Mouse (Mus musculus) left cerebral cortex, postnatal 4 days (tissue): ENCODE results near the gene Rapgef2. TPM values are rescaled to one million over a fixed set of nuclear protein-coding genes. Genes with fewer than 3 reads are reported as not detected.
"Not testable (repeated sequence)": the region's sequence is repeated elsewhere in the genome, so short reads cannot be mapped to it uniquely, and the experiment has no call there.

Experiments
- DNase-seq: peaks from one replicate; pipeline ENCODE4 v3.0.0-alpha.2; 2022
- intact Hi-C: fragments of 180-260 bp; cut with DNase I; formaldehyde crosslinking; loops from one replicate; pipeline ENCODE4 v1.15.1; 2025
- total RNA-seq, 2 experiments: library from RNA; stranded (reverse); gene quantifications; 2 replicates each; pipeline ENCODE4 v1.2.3; 2021

The Rapgef2 gene
- total RNA-seq, 2 experiments from 2014 or later, result 86.1 to 91.9 TPM

DNA sequence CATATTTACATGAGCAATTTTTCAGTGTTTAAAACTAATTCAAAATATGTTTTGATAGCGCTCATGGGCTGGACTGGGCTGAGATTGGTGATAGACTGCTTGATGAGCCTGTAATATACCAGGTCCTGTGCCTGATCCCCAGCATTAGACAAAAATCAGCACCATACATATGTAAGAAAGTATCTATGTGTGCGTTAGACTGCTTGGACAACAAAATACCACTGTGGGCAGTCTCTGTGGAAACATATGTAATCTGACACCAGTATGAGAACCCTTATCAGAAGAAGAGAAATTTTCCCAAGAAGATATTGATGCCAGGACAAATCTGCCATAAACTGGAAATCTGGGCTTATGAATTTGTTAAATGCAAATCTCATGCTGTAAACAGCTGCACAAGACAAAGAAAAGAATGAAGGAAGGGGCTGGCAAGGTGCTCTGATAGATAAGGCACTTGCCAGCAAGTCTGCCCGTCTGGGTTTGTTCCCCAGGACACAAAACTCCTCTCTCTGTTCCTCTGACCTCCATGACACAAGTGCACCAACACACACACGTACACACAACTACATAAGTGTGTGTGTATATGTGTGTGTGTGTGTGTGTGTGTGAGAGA is 47.8 kb downstream of the Rapgef2 start:
- no peak for DNase-seq
- intact Hi-C loops, result no loop called here

DNA sequence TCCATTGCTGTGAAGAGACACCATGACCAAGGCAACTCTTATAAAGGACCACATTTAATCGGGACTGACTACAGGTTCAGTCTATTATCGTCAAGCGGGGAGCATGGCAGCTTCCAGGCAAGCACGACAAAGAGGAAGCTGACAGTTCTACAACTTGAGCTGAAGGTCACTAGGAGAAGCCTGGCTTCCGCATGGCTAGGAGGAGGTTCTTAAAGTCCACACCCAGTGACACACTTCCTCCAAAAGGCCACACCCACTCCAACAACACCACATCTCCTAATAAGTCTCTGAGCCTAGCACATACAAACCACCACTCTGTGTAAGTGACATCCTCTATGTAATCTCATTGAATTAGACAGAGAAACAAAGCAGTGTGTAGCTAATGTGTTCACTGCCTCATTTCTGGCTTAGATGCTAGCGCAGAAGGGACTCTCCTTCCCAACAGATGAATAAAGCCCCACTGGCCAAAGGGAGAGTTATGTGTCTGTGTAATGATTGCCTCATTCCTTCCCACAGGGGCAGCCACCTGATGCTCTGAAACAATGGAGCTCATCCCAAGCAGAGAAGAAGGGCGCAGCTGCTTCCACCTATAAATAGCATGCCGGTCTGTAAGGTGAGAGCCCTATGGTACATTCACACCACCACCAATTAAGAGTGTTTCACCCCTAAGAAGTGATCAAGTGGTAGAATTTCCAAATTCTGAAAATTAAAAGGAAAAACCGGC is 48.5 kb downstream of the Rapgef2 start:
- DNase-seq, result no peak
- intact Hi-C loops, result no loop called here

DNA sequence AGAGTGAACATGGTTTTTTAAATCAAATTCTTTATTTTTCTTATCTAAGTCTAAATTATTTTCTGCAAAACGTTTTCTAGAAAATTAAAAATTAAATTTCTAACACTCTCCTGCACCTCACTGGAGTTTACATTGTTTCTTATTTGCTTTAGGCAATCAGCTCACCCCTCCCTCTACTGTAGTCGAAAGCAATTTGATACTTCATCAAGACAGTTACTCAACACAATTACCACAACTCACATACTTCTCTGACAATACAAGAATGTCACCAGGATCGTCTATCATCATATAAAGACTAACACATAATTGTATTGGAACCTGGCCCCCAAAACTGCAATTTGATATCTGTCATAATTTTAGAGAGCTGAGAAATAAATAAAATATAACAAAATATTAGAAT is 51.8 kb downstream of the Rapgef2 start:
- intact Hi-C loops, result no loop called here
- DNase-seq, result no peak

DNA sequence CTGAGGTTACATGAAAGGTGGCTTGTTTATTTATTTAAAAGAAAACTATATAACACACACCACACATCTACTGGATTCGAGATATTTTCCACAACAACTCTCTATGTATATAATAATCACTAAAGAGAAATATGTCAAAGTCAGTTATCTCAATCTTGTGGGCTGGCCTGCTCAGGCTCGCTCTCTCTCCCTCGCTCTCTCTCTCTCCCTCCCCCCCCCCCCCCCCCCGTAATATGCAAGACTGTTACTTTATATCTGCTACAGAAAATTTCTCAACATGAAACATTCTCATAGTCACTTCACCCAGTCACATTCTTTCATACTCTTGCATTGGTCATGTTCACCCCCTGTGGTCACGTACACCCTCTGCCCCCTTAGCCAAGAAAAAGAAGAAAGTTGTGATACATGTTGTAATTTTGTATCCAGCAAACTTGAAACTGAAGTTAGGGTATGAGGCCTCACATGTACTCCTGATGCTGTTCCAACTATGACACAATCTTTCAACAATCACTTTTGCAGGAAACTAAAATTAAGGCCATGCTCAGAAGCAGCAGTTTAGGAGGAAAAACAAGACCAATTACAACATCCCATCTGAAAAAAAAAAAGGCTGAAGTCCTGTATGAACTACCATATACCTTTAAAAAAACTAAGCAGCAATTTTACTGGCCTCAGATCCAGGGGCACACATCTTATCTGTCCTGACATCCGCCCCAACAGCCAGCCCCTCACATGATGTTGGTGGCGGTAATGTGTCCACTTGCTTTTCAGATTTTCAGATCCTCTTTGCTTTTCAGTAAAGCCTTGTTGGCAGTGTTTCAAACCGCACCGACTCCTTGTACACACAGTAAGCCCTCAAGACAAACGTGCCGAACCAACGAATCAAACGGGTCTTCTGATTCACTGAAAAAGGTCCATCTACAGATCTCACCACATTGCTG is 52.6 kb downstream of the Rapgef2 start:
- intact Hi-C loops, result no loop called here

DNA sequence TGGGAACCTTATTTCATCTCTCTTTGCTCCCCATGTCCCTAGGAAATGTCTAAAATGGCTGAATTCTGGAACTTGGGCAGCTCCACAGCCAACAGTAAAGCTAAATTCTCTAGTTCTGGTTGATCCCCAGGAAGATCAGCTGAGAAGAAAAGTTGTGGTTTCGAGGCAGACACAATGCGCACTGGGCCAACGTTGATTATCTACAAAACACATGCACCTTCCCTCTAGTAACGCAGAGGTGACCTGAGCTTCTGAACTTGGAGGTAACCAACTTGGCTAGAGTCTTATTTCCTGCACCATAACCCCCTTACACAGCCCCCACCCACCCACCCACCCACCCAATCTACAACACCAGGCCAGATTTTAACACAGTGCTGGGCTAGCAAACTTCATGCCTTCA is 55.6 kb downstream of the Rapgef2 start:
- intact Hi-C loops, result no loop called here
- no peak for DNase-seq

More for the DNA sequence above, 52.6 kb downstream of the Rapgef2 start:
- no peak for DNase-seq

DNA sequence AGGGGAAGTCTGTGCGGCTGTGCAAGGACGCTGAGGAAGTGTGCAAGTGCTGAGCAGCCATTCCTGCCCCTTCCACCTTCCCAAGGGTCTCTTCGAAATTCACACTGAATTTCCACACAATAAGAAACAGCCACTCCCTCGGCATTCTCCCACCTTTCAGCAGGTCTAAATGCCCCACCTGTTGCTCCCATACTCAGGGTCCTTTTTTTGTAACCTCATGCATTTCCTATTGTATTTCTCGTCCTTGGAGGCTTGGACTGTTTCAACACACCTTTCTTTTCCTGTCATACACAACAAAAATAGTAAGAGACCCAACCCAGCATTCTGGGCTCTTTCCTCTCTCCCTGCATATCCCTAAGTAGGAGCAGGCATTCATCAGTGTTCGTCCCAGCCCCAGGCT is 56.8 kb downstream of the Rapgef2 start:
- intact Hi-C loops, result no loop called here
- no peak for DNase-seq

DNA sequence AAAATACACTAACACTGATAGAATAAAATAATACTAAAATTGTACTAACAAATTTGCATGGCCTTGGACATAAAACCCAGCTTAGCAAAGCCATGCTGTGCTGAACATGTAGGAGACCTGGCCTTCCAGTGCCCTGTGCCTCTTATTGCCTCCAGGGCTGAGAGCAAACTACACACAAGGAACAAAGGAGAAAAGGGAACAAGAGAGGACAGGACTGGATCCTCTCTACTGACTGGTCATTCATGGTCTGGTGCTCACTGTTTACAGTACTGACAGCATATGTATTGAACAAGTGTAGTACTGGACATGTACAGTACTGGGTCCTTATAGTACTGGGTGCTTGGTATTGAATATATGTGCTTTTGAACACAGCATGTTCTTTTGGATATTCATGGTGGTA is 58.0 kb downstream of the Rapgef2 start:
- DNase-seq, result no peak
- intact Hi-C loops, result no loop called here

DNA sequence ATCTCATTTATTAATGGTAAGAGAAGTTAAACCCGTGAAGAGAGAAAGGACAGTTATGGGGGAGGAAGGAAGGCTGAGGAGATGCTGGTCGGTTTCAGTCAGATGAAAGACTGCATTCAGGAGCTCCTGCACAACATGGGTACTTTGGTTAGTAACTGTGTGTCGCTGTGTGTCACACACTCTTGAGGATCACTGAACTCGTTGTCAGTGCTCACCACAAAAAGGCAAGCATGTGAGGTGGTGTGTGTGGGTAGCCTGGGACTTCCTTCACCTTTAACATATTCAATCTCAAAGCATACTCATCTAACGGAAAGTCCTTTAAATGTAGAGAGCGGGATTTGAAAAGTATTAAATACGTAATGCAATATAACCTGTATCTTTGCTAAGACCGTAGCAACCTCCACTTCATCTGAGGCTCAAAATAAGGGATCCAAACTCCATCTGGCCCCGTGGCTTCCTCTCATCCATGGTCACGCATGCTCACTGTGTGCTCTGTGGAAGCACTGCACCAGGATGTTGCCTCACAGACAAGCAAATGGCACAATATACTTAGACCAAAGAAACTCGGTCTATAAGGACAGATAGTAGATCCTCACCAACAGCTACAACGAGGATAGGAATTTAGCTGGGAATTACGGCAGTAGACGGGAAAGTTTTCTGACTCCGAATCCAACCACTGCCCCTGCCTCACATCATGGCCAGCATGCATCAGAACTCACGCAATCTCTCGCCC is 58.8 kb downstream of the Rapgef2 start:
- intact Hi-C loops, result no loop called here
- DNase-seq, result no peak

DNA sequence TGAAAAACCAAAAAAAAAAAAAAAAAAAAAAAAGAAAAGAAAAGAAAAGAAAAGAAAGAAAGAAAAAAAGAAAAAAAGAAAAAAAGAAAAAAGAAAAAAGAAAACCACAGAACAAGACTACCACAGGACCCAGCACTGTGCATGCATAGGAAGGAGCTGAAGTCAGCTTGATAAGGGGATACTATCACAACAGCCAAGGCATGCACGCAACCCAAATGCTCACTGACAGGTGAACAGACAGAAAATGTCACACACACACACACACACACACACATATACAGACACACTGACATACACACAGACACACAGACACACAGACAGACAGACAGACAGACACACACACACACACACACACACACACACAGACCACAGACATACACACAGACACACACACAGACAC is 59.5 kb downstream of the Rapgef2 start:
- DNase-seq, intact Hi-C loops: not testable (repeated sequence)

DNA sequence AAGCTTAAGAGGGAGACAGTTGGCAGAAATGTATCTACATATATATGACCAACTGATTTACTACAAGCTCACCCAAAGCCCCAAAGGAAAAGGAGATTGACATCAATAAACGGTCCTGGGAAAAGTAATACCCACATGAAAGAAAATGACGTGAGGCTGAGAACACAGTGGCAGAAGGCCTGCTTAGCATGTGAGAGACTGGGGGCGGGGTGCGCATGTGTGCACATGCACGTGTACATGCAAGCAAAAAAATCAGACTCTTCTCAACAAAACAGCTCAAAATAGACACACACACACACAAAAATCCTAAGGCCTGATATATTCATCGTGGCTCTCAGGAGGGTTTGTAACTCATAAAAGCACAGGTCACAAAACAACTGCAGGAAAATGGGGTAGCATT is 60.4 kb downstream of the Rapgef2 start:
- intact Hi-C loops, result no loop called here
- DNase-seq, result no peak

DNA sequence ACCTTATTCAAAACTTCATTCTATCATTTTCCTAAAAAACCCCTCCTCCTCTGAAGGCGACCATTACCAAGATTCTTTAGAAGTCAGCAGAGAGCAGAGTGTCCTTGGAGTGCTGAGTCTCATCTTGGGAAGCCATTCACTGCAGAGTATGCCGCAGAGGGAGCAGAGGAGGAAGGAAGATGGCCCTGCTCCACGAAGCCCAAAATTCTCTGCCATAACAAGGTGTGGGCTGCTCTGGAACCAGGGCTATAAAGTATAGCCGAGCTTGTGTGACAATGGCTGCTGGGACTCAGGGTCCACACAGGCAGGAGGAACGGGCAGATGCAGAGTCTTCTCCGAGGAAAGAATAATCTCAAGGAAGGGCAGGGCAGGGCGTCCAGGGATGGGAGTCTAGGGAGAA is 62.0 kb downstream of the Rapgef2 start:
- DNase-seq, result no peak
- intact Hi-C loops, result loop anchor here (5.0 kb wide), 3 partner anchors 63 to 363 kb away; partner anchors contain the start of gene Rapgef2

DNA sequence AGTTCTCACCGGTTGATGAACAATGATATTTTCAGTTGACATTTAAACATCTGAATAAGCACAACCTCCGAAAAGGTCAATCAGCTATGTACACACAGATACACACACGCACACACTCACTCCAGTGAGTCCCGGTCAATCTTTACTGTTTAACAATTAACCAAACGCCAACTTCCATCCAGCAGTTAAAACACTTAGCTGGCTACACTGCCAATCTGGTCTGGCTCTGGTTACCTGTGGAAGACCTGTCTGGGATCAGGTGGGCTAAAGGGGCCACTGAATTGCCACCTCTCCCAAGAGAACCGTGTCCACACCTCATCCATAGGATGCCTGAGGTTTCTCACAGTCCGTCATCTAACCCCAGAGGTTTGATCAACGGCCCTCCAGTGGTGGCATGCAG is 63.0 kb downstream of the Rapgef2 start:
- no peak for DNase-seq

DNA sequence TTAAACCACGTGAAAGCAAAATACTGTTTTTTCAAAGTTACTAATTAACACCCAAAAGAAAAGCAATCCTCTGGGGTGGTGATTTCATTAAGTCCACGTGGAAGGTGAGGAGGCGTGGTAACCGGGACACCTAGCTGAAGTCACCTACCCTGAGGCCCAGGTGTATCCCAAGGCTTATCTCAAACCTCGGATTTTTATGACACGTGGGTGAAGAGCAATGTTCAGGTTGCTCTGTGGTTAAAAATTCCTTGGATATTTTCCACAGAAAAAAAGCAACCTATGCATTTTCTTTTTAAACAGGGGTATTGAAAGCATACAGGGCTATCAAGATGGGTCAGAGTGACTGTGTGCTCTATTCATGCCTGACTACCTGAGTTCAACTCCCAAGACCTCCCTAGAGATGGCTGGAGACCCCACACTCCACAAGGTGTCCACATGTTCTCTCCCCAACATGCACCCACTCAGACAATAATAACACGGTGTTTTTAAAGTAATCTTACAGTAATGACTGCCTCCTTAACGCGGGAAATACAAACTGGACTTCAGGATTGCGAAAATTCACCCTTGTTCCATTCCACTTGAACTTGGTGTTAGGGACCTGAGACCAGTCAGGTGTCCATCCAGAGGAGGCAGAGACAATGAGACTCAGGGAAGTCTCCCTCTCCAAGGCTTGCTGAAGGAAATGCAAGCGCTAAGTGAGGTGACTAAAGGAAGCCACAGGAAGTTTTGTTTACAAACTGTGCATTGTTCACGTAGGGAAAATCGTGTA is 63.9 kb downstream of the Rapgef2 start:
- intact Hi-C loops, result loop anchor here (5.0 kb wide), 3 partner anchors 65 to 365 kb away; partner anchors contain the start of gene Rapgef2
- DNase-seq, result no peak

More for the DNA sequence above, 63.0 kb downstream of the Rapgef2 start:
- intact Hi-C loops, result loop anchor here (5.0 kb wide), 3 partner anchors 64 to 364 kb away; partner anchors contain the start of gene Rapgef2

DNA sequence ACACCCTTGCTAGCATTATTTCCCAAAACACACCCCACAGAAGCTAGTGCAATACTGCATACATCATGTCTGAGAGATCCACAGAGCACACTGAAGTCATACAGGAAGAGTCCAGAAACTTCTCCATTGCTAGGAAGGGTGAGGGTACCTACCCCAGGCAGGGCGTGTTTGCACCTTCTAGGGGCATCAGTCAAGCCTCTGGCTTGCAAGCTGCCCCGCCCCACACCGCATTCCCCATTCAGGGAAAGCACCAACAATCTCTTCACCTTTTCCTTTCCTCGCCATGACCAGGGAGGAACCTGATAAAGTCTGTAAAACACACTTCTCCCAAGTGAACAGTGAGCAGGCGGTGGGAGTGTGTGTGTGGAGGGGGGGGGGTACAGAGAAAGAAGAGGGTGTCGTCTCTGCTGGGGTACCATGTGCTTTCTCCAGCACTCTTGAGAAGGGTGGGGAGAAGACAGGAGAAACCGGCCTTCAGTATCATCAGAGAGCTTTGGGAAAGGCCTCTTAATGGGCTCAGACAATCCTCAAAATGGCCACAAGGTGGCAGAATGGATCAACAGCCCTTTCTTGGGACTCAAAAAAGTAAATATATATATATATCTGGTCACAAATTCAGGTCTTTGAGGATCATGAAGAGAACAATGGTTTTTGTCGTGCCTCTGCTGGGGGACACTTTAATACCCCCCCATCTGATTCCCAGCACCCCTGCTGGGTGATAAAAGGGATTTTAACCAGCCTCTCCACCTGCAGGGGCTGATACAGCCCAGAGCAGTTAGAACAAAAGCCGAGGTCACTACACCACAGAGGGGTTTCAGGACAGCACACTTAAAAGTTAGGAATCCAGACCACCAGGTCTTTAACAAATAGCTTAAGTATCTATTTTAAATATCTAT is 64.8 kb downstream of the Rapgef2 start:
- peak; percentile 63 for DNase-seq
- intact Hi-C loops, result loop anchor here (5.0 kb wide), 3 partner anchors 66 to 366 kb away; partner anchors contain the start of gene Rapgef2

DNA sequence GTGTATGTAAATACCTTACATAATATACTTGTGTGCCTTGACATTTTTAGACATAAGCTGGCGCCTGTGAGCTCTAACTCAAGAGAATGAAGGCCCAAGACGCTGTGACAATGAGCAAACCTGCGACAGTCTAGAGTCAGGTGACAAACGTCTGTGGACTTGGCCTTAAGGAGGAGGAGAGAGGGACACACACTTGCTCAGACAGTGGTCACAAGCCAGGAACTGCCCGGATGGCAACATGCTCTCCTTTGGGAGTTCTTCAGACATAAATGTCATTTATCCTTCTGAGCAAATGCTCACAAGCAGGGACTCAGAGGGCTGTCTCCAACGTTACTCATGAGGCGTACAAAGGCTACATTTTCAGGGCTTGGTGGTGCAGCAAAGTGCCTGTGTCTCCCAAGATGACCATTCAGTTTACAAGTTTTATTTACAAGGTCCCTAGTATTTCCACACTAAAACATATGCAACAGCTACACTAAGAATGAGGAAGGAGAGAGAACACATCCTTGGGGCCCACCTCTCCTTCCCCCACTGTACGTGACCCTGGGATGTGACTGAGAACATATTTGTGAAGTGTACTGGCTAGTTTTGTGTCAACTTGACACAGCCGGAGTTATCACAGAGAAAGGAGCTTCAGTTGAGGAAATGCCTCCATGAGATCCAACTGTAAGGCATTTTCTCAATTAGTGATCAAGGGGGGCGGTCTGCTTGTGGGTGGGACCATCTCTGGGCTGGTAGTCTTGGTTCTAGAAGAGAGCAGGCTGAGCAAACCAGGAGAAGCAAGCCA is 67.0 kb downstream of the Rapgef2 start:
- no peak for DNase-seq
- intact Hi-C loops, result no loop called here

DNA sequence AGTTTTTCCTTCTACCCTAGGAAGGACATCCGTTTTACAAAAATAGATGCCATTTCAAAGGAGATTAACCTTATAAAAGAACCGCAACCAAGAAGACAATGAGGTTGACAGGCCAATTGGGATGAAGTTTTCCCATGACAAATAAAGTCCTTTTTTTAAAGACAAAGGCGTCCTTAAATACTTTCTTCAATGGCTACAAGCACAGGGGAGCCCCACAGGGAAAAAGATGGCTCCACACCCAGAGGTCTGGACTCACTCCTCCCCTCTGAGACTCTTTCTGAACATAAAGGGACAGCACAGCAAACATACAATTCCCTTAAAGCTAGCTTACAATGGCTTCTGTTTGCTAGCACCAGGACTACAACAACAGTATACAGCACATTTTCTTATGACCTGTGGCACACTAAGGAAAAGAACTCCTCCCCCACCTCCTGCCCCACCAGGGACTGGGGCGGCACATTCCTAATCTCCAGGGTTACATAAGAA is 67.7 kb downstream of the Rapgef2 start:
- intact Hi-C loops, result no loop called here
- DNase-seq, result no peak

DNA sequence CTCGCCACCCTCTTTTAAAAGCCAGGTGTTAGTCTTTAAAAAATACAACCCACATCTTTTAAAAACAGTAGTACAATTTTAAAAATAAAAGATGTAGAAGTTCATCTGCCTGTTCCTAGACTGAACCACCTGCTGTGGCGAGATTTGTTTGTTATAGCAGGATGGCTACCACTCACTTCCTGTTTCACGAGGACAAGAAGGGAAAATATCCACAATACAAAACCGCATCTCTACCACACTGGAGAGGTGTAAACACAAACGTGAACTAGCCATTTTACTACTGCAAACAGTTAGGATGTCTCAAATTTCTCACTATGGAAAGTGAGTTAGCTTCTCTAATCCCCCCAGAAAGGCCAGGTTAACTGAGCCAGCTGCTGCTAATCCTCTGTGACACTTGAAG is 76.1 kb downstream of the Rapgef2 start:
- DNase-seq, result no peak
- intact Hi-C loops, result no loop called here

DNA sequence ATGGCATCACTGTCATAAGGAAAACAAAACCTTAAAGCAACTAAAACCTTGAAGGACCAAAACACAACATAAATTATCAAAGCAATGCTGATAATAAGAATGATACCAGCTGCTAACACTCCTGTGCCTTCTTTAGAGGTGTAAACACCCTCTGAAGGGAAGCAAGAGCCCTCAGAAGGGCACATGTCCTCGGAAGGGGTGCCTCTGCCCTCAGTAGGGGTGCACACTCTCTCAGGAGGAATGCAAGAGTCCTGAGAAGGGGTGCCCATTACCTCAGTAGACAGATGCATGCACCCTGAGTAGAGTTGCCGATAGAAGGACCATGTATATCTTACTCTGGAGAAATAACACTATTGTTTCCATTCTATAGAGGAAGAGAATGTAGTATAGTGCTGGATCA is 79.1 kb downstream of the Rapgef2 start:
- no peak for DNase-seq
- intact Hi-C loops, result loop anchor here (5.0 kb wide), 1 partner anchor 290 kb away; no protein-coding TSS in a partner anchor
